Mouse (Mus musculus) hindbrain, embryonic 11.5 days (tissue): ENCODE results near the gene Kdf1. TPM values are rescaled to one million over a fixed set of nuclear protein-coding genes. Genes with fewer than 3 reads are reported as not detected.
A peak's percentile ranks its signal among the peaks of the same experiment; 100 is the strongest.
"Not testable (repeated sequence)": the region's sequence is repeated elsewhere in the genome, so short reads cannot be mapped to it uniquely, and the experiment has no call there.

Experiments used
- ATAC-seq: fragments of 200-750 bp; cut with Nextera tagmentation; 2 replicates; pipeline ENCODE4 v1.8.0; 2017; ENCODE audit warnings: mild to moderate bottlenecking, moderate TSS enrichment, moderate library complexity; ENCODE audit not compliant: low FRiP score
- DNase-seq: peaks from one replicate; pipeline ENCODE4 v3.0.0-alpha.2; 2015; ENCODE audit warnings: low spot score
- H3K27ac ChIP-seq: fragments of 300-500 bp; sonication (generic); 2 replicates; pipeline ENCODE4 v1.5.1; 2014; ENCODE audit warnings: mild to moderate bottlenecking, low read depth, low read length
- H3K27me3 ChIP-seq: fragments of 300-500 bp; sonication (generic); 2 replicates; pipeline ENCODE4 v1.6.1; 2014; ENCODE audit warnings: mild to moderate bottlenecking, low read length, moderate library complexity, mixed read lengths; ENCODE audit not compliant: control insufficient read depth, insufficient read depth
- H3K36me3 ChIP-seq: fragments of 300-500 bp; sonication (generic); 2 replicates; pipeline ENCODE4 v1.6.1; 2014; ENCODE audit warnings: mild to moderate bottlenecking, low read length, moderate library complexity, mixed read lengths; ENCODE audit not compliant: control insufficient read depth, insufficient read depth
- H3K4me1 ChIP-seq: fragments of 300-500 bp; sonication (generic); replicated peaks from 2 replicates; pipeline ENCODE4 v1.6.1; 2014; ENCODE audit warnings: low read length, mixed read lengths; ENCODE audit not compliant: control insufficient read depth, insufficient read depth
- H3K4me2 ChIP-seq: fragments of 300-500 bp; sonication (generic); replicated peaks from 2 replicates; pipeline ENCODE4 v1.6.1; 2014; ENCODE audit warnings: mild to moderate bottlenecking, low read depth, low read length
- H3K4me3 ChIP-seq: fragments of 300-500 bp; sonication (generic); 2 replicates; pipeline ENCODE4 v1.5.1; 2014; ENCODE audit warnings: low read depth, low read length
- H3K9ac ChIP-seq: fragments of 300-500 bp; sonication (generic); 2 replicates; pipeline ENCODE4 v1.6.1; 2014; ENCODE audit warnings: low read depth, low read length
- H3K9me3 ChIP-seq: fragments of 300-500 bp; sonication (generic); 2 replicates; pipeline ENCODE4 v1.6.1; 2016; ENCODE audit warnings: low read length; ENCODE audit not compliant: control insufficient read depth
- WGBS: fragments of 180-500 bp; shearing (Covaris S2); extraction: QIAGEN DNeasy Blood & Tissue Kit; methylation state at CpG from one replicate; pipeline ENCODE4 v1.1.7; 2014; 5-methylcytosine and 5-hydroxymethylcytosine counted together
- polyA plus RNA-seq: library from polyadenylated mRNA; unstranded; fragments of >200 nt; fragmentation: Nextera tagmentation; extraction: Ambion mirVana; gene quantifications from 2 replicates; pipeline ENCODE4 v1.2.1, GENCODE M21; 2014

The Kdf1 gene
- polyA plus RNA-seq, 1 experiment from 2014 or later: 1.7 TPM

DNA sequence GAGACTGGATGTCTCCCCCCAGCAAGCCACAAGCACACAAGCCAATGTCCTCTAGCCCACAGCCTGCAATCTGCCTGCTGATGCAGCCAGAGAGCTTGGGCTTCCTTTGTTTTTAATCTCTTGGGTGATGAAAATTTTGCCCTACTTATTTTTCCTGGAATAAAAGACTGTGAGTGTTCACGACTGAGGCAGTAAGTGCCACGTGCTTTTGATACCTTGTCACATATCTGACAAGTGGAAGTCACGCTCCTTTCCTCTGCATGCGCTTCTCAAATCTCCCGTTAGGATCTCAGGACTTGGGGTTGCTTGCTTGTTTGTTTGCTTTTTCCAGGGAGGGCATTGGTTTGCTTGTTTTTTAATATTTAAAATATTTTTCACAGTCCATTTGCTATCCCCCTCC is 14.5 kb upstream of the Kdf1 start:
- WGBS: 70% methylated on average over 5 of the region's 5 CpGs
- ATAC-seq (no peak), DNase-seq (no peak)
- Histone ChIP-seq H3K36me3 (no peaks in the 10 kb centered on the region), H3K27ac (no peak overlapping the region), H3K4me1 (no peaks in the 10 kb centered on the region), H3K27me3 (peaks cover 17% of the 10 kb centered on the region), H3K4me3 (no peak overlapping the region), H3K4me2 (no peak overlapping the region), H3K9me3 (no peaks in the 10 kb centered on the region), H3K9ac (no peak overlapping the region)

DNA sequence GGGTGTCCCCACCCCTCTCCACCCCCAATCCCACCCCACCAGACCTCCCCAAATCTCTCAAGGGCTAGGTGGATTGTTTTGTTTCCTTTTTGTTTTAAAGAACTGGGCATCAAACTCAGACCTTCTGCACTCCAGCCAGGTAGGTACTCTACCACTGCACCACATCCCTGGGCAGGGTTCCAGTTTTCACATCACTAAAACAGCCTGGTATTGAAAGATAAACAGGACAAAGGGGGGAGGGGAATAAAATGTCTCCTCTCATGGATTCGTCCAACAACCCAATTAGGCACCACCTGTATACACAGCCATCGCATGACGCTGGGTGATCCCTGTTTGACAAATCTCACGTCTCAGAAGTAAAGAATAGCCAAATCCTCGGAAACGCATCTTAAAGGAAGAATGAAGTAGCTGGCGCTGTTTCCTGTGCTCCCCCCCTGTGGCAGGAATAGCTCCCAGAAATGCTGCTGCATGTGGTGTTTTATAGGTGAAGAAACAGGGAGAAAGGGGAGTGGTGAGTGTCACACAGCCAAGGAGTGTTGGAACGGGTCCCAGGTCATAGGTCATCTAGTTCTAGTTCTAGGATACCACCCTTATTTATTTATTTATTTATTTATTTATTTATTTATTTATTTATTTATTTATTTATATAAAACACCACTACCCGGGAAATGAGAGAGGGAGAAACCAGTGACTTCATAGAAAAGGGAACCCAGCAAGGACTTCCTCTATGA is 13.8 kb upstream of the Kdf1 start:
- Histone ChIP-seq H3K4me1 (no peaks in the 10 kb centered on the region), H3K36me3 (no peaks in the 10 kb centered on the region), H3K27ac (no peak overlapping the region), H3K9ac (no peak overlapping the region), H3K27me3 (peaks cover 11% of the 10 kb centered on the region), H3K9me3 (no peaks in the 10 kb centered on the region), H3K4me3 (no peak overlapping the region), H3K4me2 (no peak overlapping the region)
- 68% methylated on average over 9 of the region's 9 CpGs for WGBS
- DNase-seq: no peak
- no peak for ATAC-seq

DNA sequence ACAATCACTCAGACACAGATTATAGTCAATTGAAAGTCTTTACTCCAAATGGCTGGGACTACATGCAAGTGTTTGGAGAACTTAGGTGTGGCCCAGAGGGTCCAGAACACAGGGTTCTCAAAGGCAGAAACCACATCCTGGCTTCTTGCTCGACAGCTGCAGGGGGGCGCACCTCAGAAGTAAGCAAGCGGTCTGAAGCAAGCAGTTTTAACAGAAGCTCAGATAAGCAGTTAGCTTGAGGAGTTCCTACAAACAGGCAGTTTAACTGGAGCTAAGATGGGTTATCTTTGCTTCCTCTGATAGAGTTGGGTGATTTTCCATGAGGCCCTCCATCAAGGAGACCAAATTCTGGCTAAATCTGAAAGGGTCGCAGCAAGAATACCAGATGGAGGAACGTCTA is 12.2 kb upstream of the Kdf1 start:
- Histone ChIP-seq H3K9me3 (no peaks in the 10 kb centered on the region), H3K36me3 (no peaks in the 10 kb centered on the region), H3K27me3 (peaks cover 3% of the 10 kb centered on the region; the same call in 1 of the 2 replicates), H3K4me1 (no peaks in the 10 kb centered on the region), H3K27ac (no peak overlapping the region), H3K4me2 (no peak overlapping the region), H3K9ac (no peak overlapping the region), H3K4me3 (no peak overlapping the region)
- 77% methylated on average over 5 of the region's 5 CpGs for WGBS
- DNase-seq (no peak), ATAC-seq (no peak)

DNA sequence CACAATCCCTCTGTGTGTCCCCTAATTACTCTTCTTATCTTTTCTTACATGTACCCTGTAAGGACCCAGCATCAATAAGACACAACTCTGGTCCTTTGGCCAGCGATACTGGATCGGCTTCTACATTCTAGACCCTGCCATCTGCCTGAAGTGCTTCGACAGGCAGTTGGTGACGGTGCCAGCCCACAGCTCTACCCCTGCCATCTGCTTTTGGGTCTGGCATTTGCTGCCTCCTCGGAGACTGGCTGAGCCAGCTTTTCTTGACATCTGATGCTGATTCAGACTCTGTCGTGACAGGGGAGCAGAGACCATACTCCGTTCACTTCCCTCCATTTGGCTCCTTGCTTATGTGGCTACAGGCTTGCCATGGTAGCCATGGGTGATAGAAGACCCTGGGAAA is 9.8 kb upstream of the Kdf1 start:
- 85% methylated on average over 7 of the region's 7 CpGs for WGBS
- no peaks in the 10 kb centered on the region for H3K4me1 ChIP-seq
- no peaks in the 10 kb centered on the region for H3K9me3 ChIP-seq
- no peak overlapping the region for H3K27ac ChIP-seq
- DNase-seq (no peak), ATAC-seq (no peak)
- no peak overlapping the region for H3K4me3 ChIP-seq
- no peaks in the 10 kb centered on the region for H3K27me3 ChIP-seq
- H3K9ac ChIP-seq: no peak overlapping the region
- no peak overlapping the region for H3K4me2 ChIP-seq
- H3K36me3 ChIP-seq: no peaks in the 10 kb centered on the region

DNA sequence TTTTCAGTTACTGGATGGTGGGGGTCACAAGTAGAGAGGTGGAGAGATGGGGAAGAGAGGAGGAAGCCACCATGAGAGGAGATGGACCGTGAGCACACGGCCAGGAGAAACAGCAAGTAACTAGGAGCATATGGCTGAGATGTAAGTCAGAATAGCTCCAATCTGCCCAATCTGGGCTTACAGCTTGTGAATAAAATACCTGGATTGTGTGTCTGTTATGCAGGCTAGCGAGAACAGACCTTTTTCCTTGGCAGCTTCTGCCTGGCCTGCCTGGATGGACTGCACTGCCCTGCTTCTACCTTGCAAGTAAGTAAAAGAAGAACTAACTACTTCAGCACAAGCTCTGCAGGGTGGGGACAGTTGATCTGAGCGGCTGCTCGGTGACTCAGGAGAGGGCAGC is 7.7 kb upstream of the Kdf1 start:
- no peaks in the 10 kb centered on the region for H3K4me1 ChIP-seq
- H3K27me3 ChIP-seq: no peaks in the 10 kb centered on the region; the same call in 1 of the 2 replicates
- DNase-seq (no peak), ATAC-seq (no peak)
- H3K9ac ChIP-seq: no peak overlapping the region
- H3K36me3 ChIP-seq: no peaks in the 10 kb centered on the region
- no peak overlapping the region for H3K4me3 ChIP-seq
- 79% methylated on average over 5 of the region's 5 CpGs for WGBS
- no peaks in the 10 kb centered on the region for H3K9me3 ChIP-seq
- H3K4me2 ChIP-seq: no peak overlapping the region
- H3K27ac ChIP-seq: no peak overlapping the region

DNA sequence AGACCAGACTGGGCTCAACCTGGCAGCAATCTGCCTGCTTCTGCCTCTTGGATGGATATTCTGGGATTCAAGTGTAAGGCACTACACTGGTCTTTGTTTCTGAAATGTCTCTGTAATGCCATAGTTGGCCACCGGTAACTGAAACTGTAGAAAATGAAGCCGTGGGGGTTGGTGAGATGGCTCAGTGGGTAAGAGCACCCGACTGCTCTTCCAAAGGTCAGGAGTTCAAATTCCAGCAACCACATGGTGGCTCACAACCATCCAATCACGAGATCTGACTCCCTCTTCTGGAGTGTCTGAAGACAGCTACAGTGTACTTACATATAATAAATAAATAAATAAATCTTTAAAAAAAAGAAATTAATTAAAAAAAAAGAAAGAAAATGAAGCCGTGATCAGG is 6.3 kb upstream of the Kdf1 start:
- H3K9me3 ChIP-seq, H3K27ac ChIP-seq, H3K36me3 ChIP-seq, H3K27me3 ChIP-seq, DNase-seq, H3K4me3 ChIP-seq, H3K4me1 ChIP-seq, H3K4me2 ChIP-seq, ATAC-seq, H3K9ac ChIP-seq: not testable (repeated sequence)
- WGBS: 54% methylated on average over 4 of the region's 5 CpGs

DNA sequence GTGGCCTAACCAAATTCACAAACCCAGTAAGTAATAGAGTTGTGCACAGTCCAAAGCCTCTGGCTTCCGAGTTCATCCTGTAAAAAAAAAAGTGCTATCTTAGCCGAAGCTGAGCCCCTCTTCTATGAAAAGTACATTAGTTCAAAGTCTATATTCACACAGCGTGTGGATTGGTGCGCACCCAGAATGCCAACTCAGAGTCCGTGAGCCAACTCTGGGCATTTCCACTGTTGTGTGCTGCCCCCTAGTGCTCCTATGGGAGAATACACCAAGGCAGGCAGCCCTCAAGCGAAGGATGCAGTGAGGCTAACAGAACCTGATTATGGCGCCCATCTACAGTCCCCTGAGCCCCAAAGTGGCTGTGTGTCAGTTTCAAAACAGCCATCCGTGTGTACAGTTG is 5.8 kb upstream of the Kdf1 start:
- 12% methylated on average over 8 of the region's 8 CpGs for WGBS
- no peaks in the 10 kb centered on the region for H3K36me3 ChIP-seq

DNA sequence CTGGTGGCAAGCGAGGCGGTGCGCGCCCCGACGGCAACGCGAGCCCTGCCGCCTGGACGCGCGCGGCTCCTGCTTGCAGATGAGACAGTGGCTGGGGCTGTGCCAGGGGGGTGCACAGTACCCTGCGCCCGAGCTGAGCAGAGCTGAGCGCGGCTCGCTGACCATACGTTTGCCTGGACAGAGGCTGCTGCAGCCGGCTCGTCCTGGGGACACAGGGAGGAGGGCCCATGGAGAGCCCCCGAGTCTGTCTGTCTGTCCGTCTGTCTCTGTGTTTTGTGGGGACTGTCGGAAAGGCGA is 554 bp downstream of the Kdf1 start:
- Histone ChIP-seq H3K4me2 (peak overlapping the region; percentile 37), H3K4me3 (peak overlapping the region; percentile 28), H3K9me3 (no peaks in the 10 kb centered on the region), H3K27me3 (peaks cover 32% of the 10 kb centered on the region), H3K4me1 (no peaks in the 10 kb centered on the region), H3K27ac (no peak overlapping the region), H3K36me3 (no peaks in the 10 kb centered on the region), H3K9ac (no peak overlapping the region)
- WGBS: 8% methylated on average over 25 of the region's 25 CpGs
- DNase-seq (peak; percentile 26), ATAC-seq (no peak)

More for the DNA sequence above, 5.8 kb upstream of the Kdf1 start:
- Histone ChIP-seq H3K9ac (no peak overlapping the region), H3K27me3 (peaks cover 5% of the 10 kb centered on the region), H3K4me2 (no peak overlapping the region), H3K4me1 (no peaks in the 10 kb centered on the region), H3K27ac (no peak overlapping the region), H3K9me3 (no peaks in the 10 kb centered on the region), H3K4me3 (no peak overlapping the region)
- ATAC-seq (no peak), DNase-seq (peak; percentile 83)

DNA sequence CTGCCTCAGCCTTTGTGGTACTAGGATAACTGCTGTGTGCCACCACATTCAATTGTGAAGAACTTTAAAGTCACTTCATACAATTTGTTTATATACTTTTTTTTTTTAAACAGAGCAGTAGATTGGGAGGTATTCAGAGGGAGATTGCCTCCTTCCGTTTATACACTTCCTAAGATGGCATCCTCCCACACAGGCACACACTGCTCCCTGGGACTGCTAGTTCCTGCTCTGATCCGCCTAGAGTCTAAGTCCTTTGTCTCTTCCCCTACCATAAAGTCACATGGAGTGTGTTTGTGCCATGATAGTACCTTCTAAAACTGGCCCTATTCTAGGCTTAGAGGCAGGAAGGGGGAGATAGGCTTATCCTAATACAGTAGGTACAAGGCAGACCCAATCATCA is 2.7 kb downstream of the Kdf1 start:
- WGBS: 82% methylated on average over 2 of the region's 2 CpGs
- DNase-seq (no peak), ATAC-seq (no peak)
- Histone ChIP-seq H3K36me3 (no peaks in the 10 kb centered on the region), H3K27me3 (peaks cover 32% of the 10 kb centered on the region), H3K4me2 (no peak overlapping the region), H3K4me1 (no peaks in the 10 kb centered on the region), H3K9ac (no peak overlapping the region), H3K27ac (no peak overlapping the region), H3K4me3 (no peak overlapping the region), H3K9me3 (no peaks in the 10 kb centered on the region)
